Mouse (Mus musculus) heart, embryonic 15.5 days (tissue): ENCODE data around the gene Cd70. TPM values are rescaled to one million over a fixed set of nuclear protein-coding genes. Genes with fewer than 3 reads are reported as not detected.

Experiments used
- polyA plus RNA-seq: library from polyadenylated mRNA; unstranded; fragments of >200 nt; fragmentation: Nextera tagmentation; extraction: Ambion mirVana; gene quantifications from 2 replicates; pipeline ENCODE4 v1.2.1, GENCODE M21; 2015

Cd70 gene
- polyA plus RNA-seq, 1 experiment from 2014 or later = not detected

Other genes with a start within 250 kb of the Cd70 start
- 25.8 and 35.3 TPM in 2 replicates for gene Mllt1, start 214.4 kb downstream of the Cd70 start, polyA plus RNA-seq
- 0.08 TPM in 1 of 2 replicates, not detected in the other for gene Acer1, start 167.7 kb downstream of the Cd70 start, polyA plus RNA-seq
- gene Clpp, start 159.5 kb downstream of the Cd70 start, polyA plus RNA-seq = 103 and 114 TPM in 2 replicates
- 52.1 and 52.4 TPM in 2 replicates for gene Alkbh7, start 152.4 kb downstream of the Cd70 start, polyA plus RNA-seq
- gene Pspn, start 149.8 kb downstream of the Cd70 start, polyA plus RNA-seq = 0.33 TPM in 1 of 2 replicates, not detected in the other
- gene Gtf2f1, start 138.5 kb downstream of the Cd70 start, polyA plus RNA-seq = 33.7 and 41.1 TPM in 2 replicates
- gene Gm17949, start 138.3 kb downstream of the Cd70 start, polyA plus RNA-seq = 0.23 and 0.48 TPM in 2 replicates
- gene Khsrp, start 118.3 kb downstream of the Cd70 start, polyA plus RNA-seq = 23.3 and 29.3 TPM in 2 replicates
- gene Slc25a41, start 108.1 kb downstream of the Cd70 start, polyA plus RNA-seq = not detected in 2 replicates
- gene Crb3, start 90.7 kb downstream of the Cd70 start, polyA plus RNA-seq = 0.92 and 2.5 TPM in 2 replicates
- 14.7 and 18.3 TPM in 2 replicates for gene Slc25a23, start 89.9 kb downstream of the Cd70 start, polyA plus RNA-seq
- 0.64 and 3.7 TPM in 2 replicates for gene Dennd1c, start 71.3 kb downstream of the Cd70 start, polyA plus RNA-seq
- 5.6 and 12.8 TPM in 2 replicates for gene Tubb4a, start 62.0 kb downstream of the Cd70 start, polyA plus RNA-seq
- gene Tnfsf9, start 44.5 kb downstream of the Cd70 start, polyA plus RNA-seq = 2.6 and 3.0 TPM in 2 replicates
- 0.29 TPM in 1 of 2 replicates, not detected in the other for gene Tnfsf14, start 44.4 kb upstream of the Cd70 start, polyA plus RNA-seq
- gene C3, start 78.4 kb upstream of the Cd70 start, polyA plus RNA-seq = 1.8 and 5.6 TPM in 2 replicates
- gene Gpr108, start 98.7 kb upstream of the Cd70 start, polyA plus RNA-seq = 26.5 and 29.0 TPM in 2 replicates
- 39.1 and 43.7 TPM in 2 replicates for gene Trip10, start 99.7 kb upstream of the Cd70 start, polyA plus RNA-seq
- gene Vav1, start 129.3 kb upstream of the Cd70 start, polyA plus RNA-seq = 1.8 and 9.6 TPM in 2 replicates
- 3.6 and 5.7 TPM in 2 replicates for gene Adgre1, start 208.9 kb upstream of the Cd70 start, polyA plus RNA-seq